Mouse (Mus musculus): ENCODE results near the gene Gm12666.
"Not testable (repeated sequence)": the region's sequence is repeated elsewhere in the genome, so short reads cannot be mapped to it uniquely, and the experiment has no call there.

Gm12666 gene

GRCm38 (mm10) chr4:92191649-92192048, at the start of gene Gm12666:
Gm12666 (minus strand) TSS chr4:92191749.
- DNase-seq: not testable (repeated sequence)

- DNase-seq: no peak
These were observed 34.8 kb upstream of the Gm12666 start for GRCm38 (mm10) chr4:92226326-92226725.

GRCm38 (mm10) chr4:92216286-92216685, 24.7 kb upstream of the Gm12666 start:
- no peak for DNase-seq

GRCm38 (mm10) chr4:92152646-92153045, 38.9 kb downstream of the Gm12666 start:
- DNase-seq: no peak

- DNase-seq: no peak
These were observed 44.4 kb downstream of the Gm12666 start, which contains the start of gene Izumo3 for GRCm38 (mm10) chr4:92147134-92147533. Izumo3 (minus strand) TSS chr4:92147234.
